Mouse (Mus musculus) ES-E14 (cell line): ENCODE data around the gene Abcb1b. TPM values are rescaled to one million over a fixed set of nuclear protein-coding genes. Genes with fewer than 3 reads are reported as not detected.

Source experiments
- DNase-seq: peaks from one replicate; pipeline ENCODE4 v3.0.0-alpha.2; 2013; ENCODE audit warnings: low read depth, low spot score
- H3K27ac ChIP-seq: 2 replicates; pipeline ENCODE4 v1.5.1; 2012; ENCODE audit warnings: low read depth, mild to moderate bottlenecking, low read length, moderate library complexity, mixed read lengths; ENCODE audit not compliant: poor library complexity, insufficient read depth, severe bottlenecking
- H3K36me3 ChIP-seq: 2 replicates; pipeline ENCODE4 v1.6.1; 2012; ENCODE audit warnings: mild to moderate bottlenecking, low read length, moderate library complexity, mixed read lengths; ENCODE audit not compliant: control insufficient read depth, poor library complexity, insufficient read depth, severe bottlenecking
- H3K4me1 ChIP-seq, 2 experiments: fragments of 150-350 bp in 1 of 2; sonication (generic) in 1 of 2; 2 replicates each; pipeline ENCODE4 v1.6.1; 2012; ENCODE audit warnings: low read length in 2 of 2, mild to moderate bottlenecking in 1 of 2, mixed read lengths in 1 of 2; ENCODE audit not compliant: control insufficient read depth in 2 of 2, insufficient read depth in 2 of 2, poor library complexity in 1 of 2
- H3K4me3 ChIP-seq, 2 experiments: fragments of 150-350 bp in 1 of 2; sonication (generic) in 1 of 2; 2 replicates each; pipeline ENCODE4 v1.5.1; 2012; ENCODE audit warnings: low read length in 2 of 2, low read depth in 1 of 2, mild to moderate bottlenecking in 1 of 2, mixed read lengths in 1 of 2; ENCODE audit not compliant: insufficient read depth in 1 of 2, poor library complexity in 1 of 2, severe bottlenecking in 1 of 2
- H3K9ac ChIP-seq: 2 replicates; pipeline ENCODE4 v1.6.1; 2012; ENCODE audit warnings: low read depth, mild to moderate bottlenecking, low read length, mixed read lengths; ENCODE audit not compliant: poor library complexity, insufficient read depth, severe bottlenecking
- H3K9me3 ChIP-seq: fragments of 150-350 bp; sonication (generic); 2 replicates; pipeline ENCODE4 v1.6.1; 2012; ENCODE audit warnings: low read depth, mild to moderate bottlenecking, low read length; ENCODE audit not compliant: control insufficient read depth, insufficient read depth
- CHD2 ChIP-seq: IDR thresholded peaks from 2 replicates; pipeline ENCODE4 v1.6.1; 2014; ENCODE audit warnings: mild to moderate bottlenecking, low read depth, low read length, inconsistent platforms
- HCFC1 ChIP-seq: IDR thresholded peaks from 2 replicates; pipeline ENCODE4 v1.6.1; 2012; ENCODE audit warnings: low read length, inconsistent platforms, borderline replicate concordance; ENCODE audit not compliant: insufficient read depth
- MAFK ChIP-seq: IDR thresholded peaks from 2 replicates; pipeline ENCODE4 v1.6.1; 2014; ENCODE audit warnings: mild to moderate bottlenecking, low read depth, low read length, inconsistent platforms; ENCODE audit not compliant: insufficient read depth
- ZC3H11A ChIP-seq: IDR thresholded peaks from 2 replicates; pipeline ENCODE4 v1.6.1; 2012; ENCODE audit warnings: low read depth, mild to moderate bottlenecking, inconsistent platforms, low read length, borderline replicate concordance
- ZNF384 ChIP-seq: IDR thresholded peaks from 2 replicates; pipeline ENCODE4 v1.6.1; 2012; ENCODE audit warnings: low read depth, low read length, inconsistent platforms
- in situ Hi-C, 2 experiments: fragments of 600-800 bp; cut with MboI; formaldehyde crosslinking; loops; one replicate each; pipeline ENCODE4 v1.15.1; 2025; ENCODE audit warnings: low sequenced_read_pairs in 2 of 2, inconsistent platforms in 1 of 2; ENCODE audit not compliant: unreplicated experiment in 2 of 2
- total RNA-seq: library from RNA; depleted of rRNA; stranded (reverse); fragments of 300-350 nt; gene quantifications from 2 replicates; pipeline ENCODE4 v1.2.3, GENCODE M21; 2012; rRNA removed

The Abcb1b gene
- 72.2 and 76.6 TPM in 2 replicates for total RNA-seq

DNA sequence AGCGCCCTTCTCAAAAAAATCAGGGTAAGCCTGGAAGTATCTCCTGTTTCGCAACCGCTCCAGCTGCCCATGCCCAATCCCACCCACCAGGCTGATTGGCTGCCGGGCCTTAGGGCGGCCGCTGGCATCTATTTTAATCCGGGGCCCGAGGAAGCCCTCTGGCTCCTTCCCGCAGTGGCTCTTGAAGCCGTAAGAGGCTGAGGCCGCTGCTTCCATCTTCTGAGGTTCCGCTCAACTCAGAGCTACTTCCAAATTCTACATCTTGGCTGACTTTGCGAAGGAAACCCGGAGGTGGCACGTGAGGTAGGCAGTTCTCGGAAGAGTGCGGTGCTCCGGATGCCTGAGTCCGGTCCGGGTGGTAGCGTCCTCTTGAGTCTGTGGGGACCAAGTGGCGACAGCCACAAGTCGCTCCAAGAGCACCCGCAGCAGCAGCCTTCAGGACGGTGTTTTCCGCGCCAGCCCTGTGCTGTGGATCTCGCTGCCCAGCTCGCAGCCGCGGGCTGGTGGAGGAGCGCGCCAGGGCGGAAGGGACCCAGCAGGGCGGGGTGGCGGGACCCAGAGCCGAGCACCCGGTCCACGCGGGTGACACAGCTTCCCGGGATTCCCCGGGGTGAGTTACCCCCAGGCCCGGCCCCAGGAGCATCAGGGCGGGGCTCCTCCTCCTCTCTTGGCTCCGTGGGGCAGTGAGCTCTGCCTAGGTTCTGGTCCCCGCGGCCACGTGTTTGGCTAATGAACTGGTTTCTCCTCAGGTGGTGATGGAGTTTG lies at the start of gene Abcb1b:
Gene Abcb1b (plus strand): TSS at position 161 of the 765 bp plus-strand sequence.
- peaks cover 0 to 4% of the 10 kb centered on the region in 2 experiments; a peak in 1 of 4 replicates for H3K4me1 ChIP-seq
- peak within 1 kb of the TSS; percentile 83 for H3K9ac ChIP-seq
- DNase-seq, result peak; percentile 47
- 0 out of 2 replicates have a peak, but pooled peaks cover 2% of the 10 kb centered on the region for H3K36me3 ChIP-seq
- no peak for TF ChIP-seq ZC3H11A
- TF ChIP-seq MAFK, result no peak
- no peak for TF ChIP-seq ZNF384
- TF ChIP-seq HCFC1, result no peak
- no peak for TF ChIP-seq CHD2
- no peak within 1 kb of the TSS for H3K27ac ChIP-seq
- H3K4me3 ChIP-seq, result peak within 1 kb of the TSS; percentile 84 to 87
- in situ Hi-C loops, result no loop called here
- no peaks in the 10 kb centered on the region for H3K9me3 ChIP-seq

DNA sequence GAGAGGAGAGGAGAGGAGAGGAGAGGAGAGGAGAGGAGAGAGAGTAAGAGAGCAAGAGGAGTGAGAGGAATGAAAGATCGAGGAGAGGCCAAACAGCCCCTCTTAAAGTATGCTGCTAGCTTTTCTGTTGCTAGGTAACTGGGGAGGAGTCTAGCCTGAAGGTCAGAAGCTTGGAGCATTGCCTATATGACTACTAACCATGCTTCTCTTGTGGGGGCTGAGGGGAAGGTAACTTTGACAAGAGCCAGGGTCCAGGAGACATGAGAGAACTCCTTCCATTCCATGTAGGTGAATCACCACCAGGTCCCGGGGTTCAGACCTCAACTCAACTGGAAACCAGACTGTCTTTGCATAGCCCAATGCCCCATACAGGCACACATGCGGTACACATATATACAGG lies 25.1 kb upstream of the Abcb1b start:
- Histone ChIP-seq H3K9ac (no peak overlapping the region), H3K4me3 (no peak overlapping the region), H3K9me3 (no peaks in the 10 kb centered on the region), H3K27ac (no peak overlapping the region), H3K4me1 (no peaks in the 10 kb centered on the region), H3K36me3 (no peaks in the 10 kb centered on the region)
- DNase-seq, result no peak
- in situ Hi-C loops, result no loop called here
- no peak for TF ChIP-seq CHD2
- TF ChIP-seq HCFC1, result no peak
- TF ChIP-seq MAFK, result no peak
- TF ChIP-seq ZC3H11A, result no peak
- TF ChIP-seq ZNF384, result no peak

DNA sequence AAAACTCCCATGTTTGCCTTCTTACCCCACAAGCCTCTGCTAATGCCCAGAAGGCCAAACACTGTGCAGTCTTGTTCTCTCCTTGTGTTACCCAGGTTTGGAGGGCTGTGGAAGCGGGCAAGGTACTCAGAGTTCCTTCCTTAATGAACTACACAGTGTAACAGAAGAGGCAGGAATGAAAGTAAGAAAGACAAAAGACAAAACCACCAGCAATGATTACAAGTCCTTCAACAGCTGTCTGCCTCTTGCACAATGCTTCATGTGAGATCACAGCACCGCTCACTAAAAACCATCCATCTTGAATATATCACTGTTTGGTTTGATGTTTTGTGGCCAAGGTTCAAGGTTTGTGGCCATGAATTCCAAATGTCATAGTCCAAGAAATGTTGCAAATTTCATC lies 19.6 kb upstream of the Abcb1b start:
- DNase-seq, result no peak
- Histone ChIP-seq H3K4me3 (no peak overlapping the region), H3K4me1 (no peaks in the 10 kb centered on the region), H3K27ac (no peak overlapping the region), H3K36me3 (no peaks in the 10 kb centered on the region), H3K9ac (no peak overlapping the region), H3K9me3 (no peaks in the 10 kb centered on the region)
- in situ Hi-C loops, result no loop called here
- TF ChIP-seq MAFK (no peak), ZC3H11A (no peak), CHD2 (no peak), HCFC1 (no peak), ZNF384 (no peak)

DNA sequence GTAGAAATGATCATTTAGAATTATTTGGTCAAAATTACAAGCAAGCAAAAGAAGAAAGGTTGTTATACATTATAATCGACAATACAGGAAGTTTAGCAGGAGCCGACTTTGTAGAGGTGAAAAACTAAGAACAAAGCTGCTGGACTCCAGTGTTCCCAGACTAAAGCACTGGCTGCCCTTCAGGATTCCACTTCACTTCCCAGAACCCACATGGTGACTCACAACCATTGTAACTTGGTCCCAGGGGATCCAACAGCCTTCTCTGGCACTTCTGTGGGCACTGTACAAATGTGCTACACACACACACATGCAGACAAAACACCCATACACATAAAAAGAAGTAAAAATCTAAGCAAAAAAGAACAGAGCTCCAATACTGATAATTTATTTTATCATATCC lies 19.2 kb upstream of the Abcb1b start:
- Histone ChIP-seq H3K9ac (no peak overlapping the region), H3K36me3 (no peaks in the 10 kb centered on the region), H3K9me3 (no peaks in the 10 kb centered on the region), H3K4me3 (no peak overlapping the region), H3K27ac (no peak overlapping the region), H3K4me1 (no peaks in the 10 kb centered on the region)
- in situ Hi-C loops, result no loop called here
- no peak for TF ChIP-seq ZNF384
- TF ChIP-seq HCFC1, result no peak
- TF ChIP-seq MAFK, result no peak
- TF ChIP-seq CHD2, result no peak
- no peak for TF ChIP-seq ZC3H11A
- no peak for DNase-seq

DNA sequence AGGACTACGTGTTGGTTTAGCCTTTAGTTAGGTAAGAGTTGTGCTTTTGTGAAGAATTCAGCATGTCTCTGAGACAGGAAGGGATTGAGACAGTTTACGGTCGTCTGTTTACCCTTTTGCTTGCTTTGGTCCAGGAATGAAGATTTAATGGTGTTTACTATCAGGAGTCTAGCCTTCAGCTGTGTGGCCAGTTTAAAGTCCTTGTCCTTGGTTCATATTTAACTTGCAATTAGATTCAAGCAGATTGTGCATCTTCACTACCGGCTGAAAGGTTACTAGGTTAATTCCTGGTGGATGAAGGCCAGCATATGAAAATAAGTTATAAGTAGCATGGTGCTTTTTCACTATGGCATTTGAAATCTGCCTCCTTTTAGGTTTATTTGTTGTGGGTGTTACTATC lies 5.7 kb upstream of the Abcb1b start:
- in situ Hi-C loops, result no loop called here
- no peak for TF ChIP-seq ZNF384
- no peak overlapping the region for H3K4me3 ChIP-seq
- H3K36me3 ChIP-seq, result no peaks in the 10 kb centered on the region
- DNase-seq, result no peak
- H3K27ac ChIP-seq, result no peak overlapping the region
- peaks cover 0 to 2% of the 10 kb centered on the region in 2 experiments; a peak in 1 of 4 replicates for H3K4me1 ChIP-seq
- no peaks in the 10 kb centered on the region for H3K9me3 ChIP-seq
- no peak overlapping the region for H3K9ac ChIP-seq
